Mouse (Mus musculus): ENCODE measurements around the gene Il16. TPM values are rescaled to one million over a fixed set of nuclear protein-coding genes. Genes with fewer than 3 reads are reported as not detected.

Gene Il16
- polyA plus RNA-seq, 1 experiment from 2014 or later: 1.6 TPM

DNA sequence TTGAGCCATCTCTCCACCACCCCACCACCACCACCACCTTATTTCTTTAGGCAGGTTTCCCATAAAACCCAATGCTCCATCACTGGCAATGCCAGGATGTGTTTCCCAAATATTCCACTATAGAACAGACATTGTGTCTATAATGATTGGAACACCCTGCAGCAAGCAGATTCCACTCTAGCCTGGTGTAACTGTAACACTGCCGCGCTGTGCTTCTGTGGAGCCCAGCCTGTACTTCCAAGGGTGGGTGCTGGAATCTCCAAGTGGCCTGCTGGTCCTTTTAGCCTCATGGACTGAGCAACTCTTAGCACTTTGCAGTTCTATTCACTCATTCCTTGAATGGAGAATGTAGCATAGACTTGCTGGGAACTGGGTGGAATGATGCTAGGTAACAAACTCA is 138.7 kb downstream of the Il16 start:
- no peaks in the 10 kb centered on the region for H3K9me3 ChIP-seq (replicated peaks; ENCODE audit: control insufficient read depth, low read length)
- H3K4me1 ChIP-seq (ENCODE audit: control insufficient read depth, insufficient read depth, low read length): no peaks in the 10 kb centered on the region; the same call in 1 of the 2 replicates
- H3K27ac ChIP-seq (replicated peaks; ENCODE audit: low read depth, low read length): no peak overlapping the region
- ATAC-seq (replicated peaks; ENCODE audit: insufficient number of reproducible peaks, low FRiP score, low TSS enrichment, low read depth): no peak
- H3K36me3 ChIP-seq (replicated peaks; ENCODE audit: control insufficient read depth, insufficient read depth, low read depth, low read length): no peaks in the 10 kb centered on the region
- no peak overlapping the region for H3K9ac ChIP-seq (replicated peaks; ENCODE audit: low read length)
- WGBS: 95% methylated on average over 2 of the region's 2 CpGs
- H3K27me3 ChIP-seq (ENCODE audit: control insufficient read depth, insufficient read depth, low read length): no peaks in the 10 kb centered on the region
- no peak overlapping the region for H3K4me2 ChIP-seq (ENCODE audit: low read depth, low read length)
- no peak for DNase-seq (ENCODE audit: low spot score)
- no peak overlapping the region for H3K4me3 ChIP-seq (ENCODE audit: low read depth, low read length)

DNA sequence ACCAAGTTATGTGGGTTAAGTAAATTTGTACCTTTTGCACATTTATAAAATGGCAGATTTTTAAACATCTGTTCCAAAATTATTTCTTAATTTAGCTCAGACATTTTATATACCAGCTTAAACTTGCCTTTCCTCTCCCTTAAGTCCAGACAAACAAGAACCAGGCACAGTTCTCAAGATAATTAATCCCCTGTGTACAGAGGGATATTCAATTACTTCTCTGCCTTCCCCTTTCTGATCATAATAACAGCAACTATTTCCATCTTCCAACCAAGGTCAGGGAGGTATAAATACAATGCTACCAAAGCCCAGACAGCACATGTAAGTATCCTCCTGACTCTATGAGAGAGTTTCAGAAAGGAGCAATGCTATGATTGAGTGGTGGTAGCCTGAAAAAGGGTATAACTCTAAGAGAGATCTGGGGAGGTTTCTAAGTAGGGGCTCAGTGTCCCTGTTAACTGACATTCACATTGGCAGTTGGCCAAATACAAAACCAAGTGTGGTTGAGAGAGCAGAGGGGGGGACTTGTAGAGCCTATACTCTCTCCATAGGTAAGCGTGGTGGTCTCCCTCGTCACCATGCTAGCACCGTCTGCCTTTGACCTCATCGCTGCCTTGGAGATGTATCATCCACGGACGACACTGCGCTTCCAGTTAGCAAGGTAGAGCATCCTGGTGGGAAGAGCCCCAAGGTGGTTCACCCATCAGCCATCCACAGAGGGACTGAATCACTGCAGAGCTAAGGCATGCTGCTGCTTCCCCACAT is 141.2 kb downstream of the Il16 start:
- H3K9ac ChIP-seq (replicated peaks; ENCODE audit: low read length): no peak overlapping the region
- H3K36me3 ChIP-seq (replicated peaks; ENCODE audit: control insufficient read depth, insufficient read depth, low read depth, low read length): no peaks in the 10 kb centered on the region
- peak; percentile 70; the same call in 1 of the 2 replicates for ATAC-seq (replicated peaks; ENCODE audit: insufficient number of reproducible peaks, low FRiP score, low TSS enrichment, low read depth)
- no peak overlapping the region for H3K27ac ChIP-seq (replicated peaks; ENCODE audit: low read depth, low read length)
- no peaks in the 10 kb centered on the region for H3K27me3 ChIP-seq (ENCODE audit: control insufficient read depth, insufficient read depth, low read length)
- H3K4me2 ChIP-seq (ENCODE audit: low read depth, low read length): no peak overlapping the region
- peak; percentile 72 for DNase-seq (ENCODE audit: low spot score)
- H3K4me3 ChIP-seq (ENCODE audit: low read depth, low read length): no peak overlapping the region
- no peaks in the 10 kb centered on the region for H3K9me3 ChIP-seq (replicated peaks; ENCODE audit: control insufficient read depth, low read length)
- H3K4me1 ChIP-seq (ENCODE audit: control insufficient read depth, insufficient read depth, low read length): no peaks in the 10 kb centered on the region; the same call in 1 of the 2 replicates
- WGBS: 78% methylated on average over 7 of the region's 7 CpGs

GRCm38 (mm10) chr7:83599913-83600286 is 145.6 kb downstream of the Il16 start:
- DNase-seq (ENCODE audit: low spot score) (peak; percentile 61), ATAC-seq (replicated peaks; ENCODE audit: insufficient number of reproducible peaks, low FRiP score, low TSS enrichment, low read depth) (no peak)
- Histone ChIP-seq H3K9me3 (replicated peaks; ENCODE audit: control insufficient read depth, low read length) (no peaks in the 10 kb centered on the region), H3K27me3 (ENCODE audit: control insufficient read depth, insufficient read depth, low read length) (no peaks in the 10 kb centered on the region), H3K4me2 (ENCODE audit: low read depth, low read length) (no peak overlapping the region), H3K4me1 (ENCODE audit: control insufficient read depth, insufficient read depth, low read length) (no peaks in the 10 kb centered on the region; the same call in 1 of the 2 replicates), H3K4me3 (ENCODE audit: low read depth, low read length) (no peak overlapping the region), H3K27ac (replicated peaks; ENCODE audit: low read depth, low read length) (no peak overlapping the region), H3K9ac (replicated peaks; ENCODE audit: low read length) (no peak overlapping the region), H3K36me3 (replicated peaks; ENCODE audit: control insufficient read depth, insufficient read depth, low read depth, low read length) (no peaks in the 10 kb centered on the region)
- WGBS: 62% methylated on average over 8 of the region's 8 CpGs

DNA sequence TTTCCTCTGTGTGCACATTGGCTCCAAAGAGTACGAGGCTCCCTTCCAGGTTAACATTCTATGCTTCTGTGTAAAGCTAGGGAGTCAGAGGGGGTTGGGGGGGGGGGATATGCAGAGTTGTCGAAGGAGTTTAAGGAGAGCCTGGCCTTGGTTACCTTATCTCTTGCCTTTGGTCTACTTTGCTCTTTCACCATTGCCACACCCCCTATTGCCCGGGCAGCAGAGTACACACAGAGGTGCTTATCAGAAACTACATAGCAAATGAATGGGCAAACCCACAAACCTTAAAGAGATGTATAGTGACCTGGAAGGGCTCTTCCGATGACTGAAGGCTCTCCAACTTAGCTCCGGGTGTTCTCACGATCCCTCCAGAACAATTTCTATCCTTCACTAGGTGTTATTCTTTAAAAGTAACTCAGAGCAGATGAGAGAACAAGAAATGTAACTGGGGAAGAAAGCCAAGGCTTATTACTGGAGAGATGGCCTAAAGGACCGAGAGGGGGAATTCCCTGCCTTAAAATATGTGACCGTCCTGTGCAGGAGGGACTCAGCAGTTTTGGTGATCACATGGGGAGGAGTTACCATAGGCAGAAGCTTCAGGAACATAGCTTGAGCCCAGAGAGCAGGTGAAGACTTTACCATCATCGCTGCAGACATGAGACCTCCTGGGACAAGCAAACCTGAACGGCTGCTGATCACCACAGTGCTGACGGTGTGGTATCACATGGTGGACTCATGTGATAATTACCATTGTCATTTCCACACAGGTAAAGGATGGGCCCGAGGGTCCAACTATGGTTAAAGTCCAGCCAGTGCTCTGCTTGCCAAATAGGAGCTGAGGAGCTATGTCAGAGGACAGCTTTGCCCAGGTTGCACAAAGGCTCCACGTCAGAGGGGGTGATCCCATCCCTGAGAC is 146.3 kb downstream of the Il16 start:
- no peaks in the 10 kb centered on the region for H3K36me3 ChIP-seq (replicated peaks; ENCODE audit: control insufficient read depth, insufficient read depth, low read depth, low read length)
- no peak overlapping the region for H3K9ac ChIP-seq (replicated peaks; ENCODE audit: low read length)
- H3K27ac ChIP-seq (replicated peaks; ENCODE audit: low read depth, low read length): no peak overlapping the region
- no peak overlapping the region for H3K4me2 ChIP-seq (ENCODE audit: low read depth, low read length)
- ATAC-seq (replicated peaks; ENCODE audit: insufficient number of reproducible peaks, low FRiP score, low TSS enrichment, low read depth) (no peak), DNase-seq (ENCODE audit: low spot score) (no peak)
- WGBS: 90% methylated on average over 13 of the region's 13 CpGs
- no peak overlapping the region for H3K4me3 ChIP-seq (ENCODE audit: low read depth, low read length)
- H3K9me3 ChIP-seq (replicated peaks; ENCODE audit: control insufficient read depth, low read length): no peaks in the 10 kb centered on the region
- no peaks in the 10 kb centered on the region for H3K27me3 ChIP-seq (ENCODE audit: control insufficient read depth, insufficient read depth, low read length)
- H3K4me1 ChIP-seq (ENCODE audit: control insufficient read depth, insufficient read depth, low read length): no peaks in the 10 kb centered on the region; the same call in 1 of the 2 replicates

- no peaks in the 10 kb centered on the region for H3K9me3 ChIP-seq (replicated peaks; ENCODE audit: control insufficient read depth, low read length)
- H3K36me3 ChIP-seq (replicated peaks; ENCODE audit: control insufficient read depth, insufficient read depth, low read depth, low read length): no peaks in the 10 kb centered on the region
- no peak overlapping the region for H3K4me3 ChIP-seq (ENCODE audit: low read depth, low read length)
- DNase-seq (ENCODE audit: low spot score) (no peak), ATAC-seq (replicated peaks; ENCODE audit: insufficient number of reproducible peaks, low FRiP score, low TSS enrichment, low read depth) (no peak)
- no peaks in the 10 kb centered on the region for H3K4me1 ChIP-seq (ENCODE audit: control insufficient read depth, insufficient read depth, low read length)
- no peak overlapping the region for H3K27ac ChIP-seq (replicated peaks; ENCODE audit: low read depth, low read length)
- no peaks in the 10 kb centered on the region for H3K27me3 ChIP-seq (ENCODE audit: control insufficient read depth, insufficient read depth, low read length)
- 98% methylated on average over 3 of the region's 3 CpGs for WGBS
- H3K4me2 ChIP-seq (ENCODE audit: low read depth, low read length): no peak overlapping the region
- H3K9ac ChIP-seq (replicated peaks; ENCODE audit: low read length): no peak overlapping the region
Observed at GRCm38 (mm10) chr7:83597063-83597462, 148.5 kb downstream of the Il16 start.

DNA sequence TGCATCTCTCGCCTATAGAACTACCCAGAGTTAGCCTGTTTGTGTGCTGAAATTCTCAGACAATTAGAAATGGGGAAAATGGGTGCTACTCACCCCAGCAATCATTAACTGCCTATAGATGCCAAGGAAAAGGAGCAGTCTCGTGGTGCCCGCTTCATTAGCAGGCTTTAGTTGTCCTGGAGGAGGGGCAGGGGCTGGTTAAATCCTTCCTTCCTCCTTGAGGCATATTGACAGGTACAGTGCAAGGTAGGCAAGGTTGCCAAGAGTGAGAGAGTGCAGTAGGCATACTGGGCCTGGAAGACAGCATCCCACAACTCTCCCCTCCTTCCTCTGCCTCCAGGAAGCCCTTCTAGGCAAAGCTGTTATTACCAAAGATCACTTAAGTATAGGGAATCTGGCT is 151.5 kb downstream of the Il16 start:
- no peaks in the 10 kb centered on the region for H3K36me3 ChIP-seq (replicated peaks; ENCODE audit: control insufficient read depth, insufficient read depth, low read depth, low read length)
- H3K4me3 ChIP-seq (ENCODE audit: low read depth, low read length): no peak overlapping the region
- DNase-seq (ENCODE audit: low spot score) (no peak), ATAC-seq (replicated peaks; ENCODE audit: insufficient number of reproducible peaks, low FRiP score, low TSS enrichment, low read depth) (no peak)
- no peak overlapping the region for H3K27ac ChIP-seq (replicated peaks; ENCODE audit: low read depth, low read length)
- H3K9me3 ChIP-seq (replicated peaks; ENCODE audit: control insufficient read depth, low read length): no peaks in the 10 kb centered on the region
- no peak overlapping the region for H3K9ac ChIP-seq (replicated peaks; ENCODE audit: low read length)
- no peak overlapping the region for H3K4me2 ChIP-seq (ENCODE audit: low read depth, low read length)
- no peaks in the 10 kb centered on the region for H3K27me3 ChIP-seq (ENCODE audit: control insufficient read depth, insufficient read depth, low read length)
- WGBS: 82% methylated on average over 3 of the region's 3 CpGs
- H3K4me1 ChIP-seq (ENCODE audit: control insufficient read depth, insufficient read depth, low read length): no peaks in the 10 kb centered on the region
